Mouse (Mus musculus): ENCODE results near the gene Zfp72.

Zfp72 gene

DNA sequence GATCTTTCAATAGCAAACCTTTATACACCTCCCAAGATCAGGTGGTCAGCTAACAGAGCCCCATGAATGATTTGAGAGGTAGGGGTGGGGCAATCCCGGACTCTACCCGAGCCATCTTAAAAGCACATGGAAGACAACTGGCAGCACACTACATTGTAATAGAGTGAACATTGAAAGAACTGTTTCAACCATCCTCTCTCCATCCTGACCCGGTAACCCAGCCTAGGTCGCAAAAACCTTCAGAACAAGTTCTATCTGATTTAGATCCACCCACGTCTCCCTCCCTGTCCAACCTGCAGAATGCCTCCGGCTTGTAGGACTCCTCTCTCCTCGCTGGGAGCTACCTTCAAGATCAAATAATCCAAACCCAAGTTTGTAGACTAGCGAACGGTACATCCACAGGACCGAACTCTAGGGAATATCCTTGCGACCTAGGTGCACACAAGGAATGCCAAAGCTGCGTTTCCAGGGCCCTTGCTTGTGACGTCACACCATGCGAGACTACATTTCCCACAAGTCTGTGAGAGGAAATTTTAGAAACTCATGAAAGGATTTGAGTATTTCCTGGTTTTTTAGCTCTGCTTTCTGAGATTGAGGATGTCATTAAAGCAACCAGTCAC lies at the start of gene Zfp72:
Zfp72 (minus strand) TSS at position 466 of the 620 bp plus-strand sequence.
- DNase-seq (ENCODE audit: extremely low spot score, low spot score), result peak; percentile 57

DNA sequence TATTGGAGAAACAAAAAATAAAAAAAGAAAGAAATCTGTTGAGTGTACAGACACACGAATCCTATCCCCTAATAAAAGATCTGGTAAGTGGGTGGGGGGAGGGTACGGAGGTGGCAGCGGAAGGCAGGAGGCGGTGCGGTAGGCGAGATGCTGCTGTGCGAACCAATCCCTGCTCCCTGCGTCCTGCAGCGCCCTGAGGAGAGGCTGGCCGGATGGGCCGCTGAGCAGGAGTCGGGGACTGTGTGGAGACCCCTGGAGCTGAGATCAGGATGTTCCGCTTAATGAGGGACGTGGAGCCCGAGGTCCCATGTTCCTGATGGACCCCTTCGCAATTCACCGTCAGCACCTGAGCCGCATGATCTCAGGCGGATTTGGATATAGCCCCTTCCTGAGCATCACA lies 49.3 kb upstream of the Zfp72 start:
- DNase-seq (ENCODE audit: extremely low spot score, low spot score), result no peak

DNA sequence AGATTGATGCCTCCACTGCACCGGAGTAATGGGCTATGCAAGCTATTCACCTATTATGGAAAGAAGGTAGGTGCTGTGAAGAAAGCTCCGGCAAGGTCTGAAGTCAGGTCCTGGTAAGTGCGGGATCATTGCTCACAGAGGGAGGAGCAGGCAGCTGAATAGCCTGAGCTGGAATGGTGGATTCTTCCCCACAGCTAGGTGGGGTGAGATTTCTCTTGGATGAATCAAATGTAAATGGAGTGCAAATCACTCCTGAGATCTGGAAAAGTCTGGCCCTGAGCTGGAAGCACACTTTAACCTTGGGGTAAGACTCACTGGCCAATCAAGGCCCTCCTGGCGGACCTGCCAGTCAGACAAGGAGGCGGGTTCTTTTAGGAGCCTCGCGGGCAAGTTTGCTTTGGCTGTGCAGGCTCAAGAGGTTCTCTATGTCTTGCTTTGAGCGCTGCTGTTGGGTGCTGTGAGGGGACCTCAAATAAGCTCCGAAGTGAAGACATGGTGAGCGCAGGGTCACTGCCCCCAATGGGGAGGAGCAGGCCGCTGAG lies 8.7 kb upstream of the Zfp72 start, which contains the start of gene Ftl1-ps1:
Ftl1-ps1 (plus strand) TSS at position 397 of the 542 bp plus-strand sequence.
- peak; percentile 28 for DNase-seq (ENCODE audit: extremely low spot score, low spot score)

DNA sequence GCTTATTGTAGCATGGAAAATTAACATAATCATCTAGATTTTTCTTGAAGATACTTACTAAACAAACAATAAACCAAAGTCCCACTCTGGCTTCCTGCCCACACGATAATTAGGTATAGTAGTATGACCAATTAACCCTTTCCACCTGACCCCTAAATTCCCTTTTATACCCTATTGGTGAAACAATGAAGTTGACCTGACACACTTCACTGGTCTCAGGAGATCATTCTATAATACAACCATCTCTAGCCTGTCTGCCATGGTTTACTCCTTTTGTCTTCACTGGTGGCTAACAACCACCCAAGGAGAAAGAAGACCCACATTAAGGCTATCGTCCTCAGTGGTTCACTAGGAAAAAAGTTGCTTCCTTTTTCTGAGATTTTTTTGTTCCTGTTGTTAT lies 520 bp upstream of the Zfp72 start:
- no peak for DNase-seq (ENCODE audit: extremely low spot score, low spot score)

DNA sequence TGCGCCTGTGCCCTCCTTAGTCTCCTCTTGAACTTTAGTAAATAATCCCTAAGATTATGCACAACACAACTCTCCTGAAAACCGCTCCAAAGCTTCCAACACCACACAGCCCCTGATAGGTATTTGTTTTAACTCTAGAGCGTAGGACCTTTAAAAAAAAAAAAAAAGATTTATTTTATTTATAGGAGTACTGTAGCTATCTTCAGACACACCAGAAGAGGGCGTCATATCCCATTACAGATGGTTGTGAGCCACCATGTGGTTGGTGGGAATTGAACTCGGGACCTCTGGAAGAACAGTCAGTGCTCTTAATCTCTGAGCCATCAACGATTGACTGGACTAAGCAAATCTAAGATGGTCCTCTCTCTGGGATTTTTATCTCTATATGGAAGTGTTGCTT lies 906 bp downstream of the Zfp72 start:
- DNase-seq (ENCODE audit: extremely low spot score, low spot score), result no peak

DNA sequence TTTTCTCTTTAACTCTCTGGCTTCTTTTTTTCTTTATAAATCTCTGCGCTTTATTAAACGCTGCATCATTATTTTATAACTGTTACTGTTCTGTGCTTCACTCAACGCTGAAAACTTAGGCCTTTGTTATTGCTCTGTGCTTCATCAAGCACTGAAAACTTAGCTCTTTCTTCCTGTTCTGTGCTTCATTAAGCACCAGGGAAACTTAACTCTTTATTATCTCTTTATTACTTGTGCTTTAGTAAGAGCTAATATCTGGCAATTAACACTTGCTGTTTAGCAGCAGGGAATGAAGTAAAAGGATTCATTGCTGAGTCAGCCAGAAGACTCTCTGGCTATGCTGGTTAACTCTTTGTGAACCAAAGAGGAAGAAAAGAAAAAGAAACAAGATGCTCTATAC lies 8.3 kb downstream of the Zfp72 start:
- DNase-seq (ENCODE audit: extremely low spot score, low spot score), result no peak

DNA sequence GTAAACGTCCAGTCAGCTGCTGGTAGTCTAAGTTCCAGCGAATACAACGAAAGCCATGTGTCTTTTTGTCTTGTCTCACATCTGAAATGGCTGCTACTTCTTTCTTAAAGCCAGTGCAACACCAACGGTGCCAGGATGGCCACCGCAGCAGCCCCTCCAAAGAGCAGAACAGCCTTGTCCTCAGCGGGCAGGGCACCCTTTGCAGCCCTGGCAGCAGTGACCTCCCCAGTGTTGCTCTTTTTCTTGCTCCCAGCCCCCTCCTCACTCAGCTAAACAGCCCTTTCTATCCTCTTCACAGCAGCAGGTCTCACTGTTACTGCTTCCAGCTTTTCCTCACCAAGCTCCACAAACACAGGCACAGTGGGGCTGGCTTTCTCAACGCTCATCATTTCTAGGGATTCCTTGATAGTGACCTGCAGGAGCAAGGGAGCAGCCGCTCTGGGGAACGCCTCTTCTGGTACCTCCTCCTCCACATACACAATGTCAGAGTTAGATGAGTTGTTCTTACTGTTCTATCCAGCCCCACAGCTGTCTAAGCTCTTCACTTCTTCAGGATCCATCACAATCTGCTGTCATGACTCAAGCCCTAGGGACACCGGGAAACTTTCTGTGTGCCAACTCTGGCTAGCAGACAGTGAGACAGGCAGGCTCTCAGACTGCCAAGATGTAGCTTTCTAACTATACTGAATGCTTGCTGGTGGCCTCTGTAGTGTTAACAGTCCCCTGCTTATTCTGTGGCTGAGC lies 8.9 kb downstream of the Zfp72 start:
- no peak for DNase-seq (ENCODE audit: extremely low spot score, low spot score)

DNA sequence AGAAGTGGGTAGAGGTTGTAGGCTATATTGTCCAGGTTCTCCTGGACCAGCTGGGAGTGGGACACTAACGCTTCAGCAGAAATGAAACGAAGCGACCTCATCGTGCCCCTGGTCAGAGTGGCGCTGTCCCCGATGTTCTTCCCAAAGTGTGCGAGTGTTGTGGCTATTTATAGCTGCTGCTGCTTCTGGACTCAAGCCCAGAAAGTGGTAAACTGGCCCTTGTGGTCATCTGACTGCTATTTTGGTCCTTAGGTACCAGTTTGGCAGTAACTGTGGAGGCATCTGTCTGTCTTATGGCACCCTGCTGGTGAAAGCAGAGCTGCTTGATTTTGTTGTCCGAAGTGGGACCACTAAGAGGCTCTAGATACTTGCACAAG lies 26.8 kb downstream of the Zfp72 start, which contains the start of gene Lrrc14b:
Lrrc14b (minus strand) TSS at position 147 of the 377 bp plus-strand sequence.
- DNase-seq (ENCODE audit: extremely low spot score, low spot score), result no peak

DNA sequence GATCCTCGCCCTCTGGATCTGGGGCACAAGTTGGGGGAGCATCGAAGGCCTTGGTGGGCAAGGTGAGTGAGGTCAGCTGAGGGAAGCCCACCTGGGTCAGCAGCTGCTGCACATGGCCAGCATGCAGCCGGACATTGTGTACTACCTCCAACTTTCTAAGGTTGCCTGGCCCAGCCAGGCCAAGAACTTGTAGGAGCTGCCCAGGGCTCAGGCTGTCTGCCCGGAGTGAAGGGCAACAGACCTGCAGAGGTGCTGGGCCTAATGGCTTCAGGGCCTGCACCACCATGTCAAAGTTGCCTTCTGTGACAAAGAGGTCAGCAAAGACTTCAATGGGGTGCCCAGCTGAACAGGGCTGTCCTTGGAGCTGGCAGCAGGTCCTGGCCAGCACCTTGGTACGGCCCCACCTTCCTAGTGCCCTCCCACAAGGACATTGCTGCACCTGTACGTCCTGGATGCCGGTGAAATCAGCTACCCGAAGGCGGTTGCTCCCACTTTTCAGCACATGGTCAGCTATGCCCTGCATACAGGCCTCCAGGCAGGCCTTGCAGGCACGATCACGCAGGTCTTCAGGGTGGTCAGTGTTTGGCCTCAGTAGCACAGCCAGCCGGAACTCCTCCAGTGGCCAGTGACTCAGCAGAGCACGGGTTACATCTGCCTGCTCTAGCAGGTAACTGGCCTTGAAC lies 27.3 kb downstream of the Zfp72 start:
- no peak for DNase-seq (ENCODE audit: extremely low spot score, low spot score)

DNA sequence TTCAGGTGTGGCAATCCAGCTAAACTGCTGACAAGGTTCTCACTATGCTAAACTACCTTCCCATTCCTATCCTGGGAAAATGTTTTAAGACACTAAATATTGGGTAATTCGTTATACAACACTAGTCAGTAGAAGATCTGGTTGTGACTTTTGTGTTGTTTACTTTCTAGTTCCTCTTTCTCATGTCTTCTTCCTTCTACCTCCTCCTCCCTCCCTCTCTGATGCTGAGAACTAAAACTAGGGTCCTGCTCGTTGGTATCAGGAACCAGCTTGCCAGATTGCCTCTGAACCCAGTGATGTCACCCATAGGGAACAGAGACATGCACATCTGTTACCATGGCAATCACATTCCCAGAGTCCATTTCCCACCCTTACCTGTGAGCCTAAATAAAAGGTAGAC lies 28.4 kb downstream of the Zfp72 start:
- no peak for DNase-seq (ENCODE audit: extremely low spot score, low spot score)

DNA sequence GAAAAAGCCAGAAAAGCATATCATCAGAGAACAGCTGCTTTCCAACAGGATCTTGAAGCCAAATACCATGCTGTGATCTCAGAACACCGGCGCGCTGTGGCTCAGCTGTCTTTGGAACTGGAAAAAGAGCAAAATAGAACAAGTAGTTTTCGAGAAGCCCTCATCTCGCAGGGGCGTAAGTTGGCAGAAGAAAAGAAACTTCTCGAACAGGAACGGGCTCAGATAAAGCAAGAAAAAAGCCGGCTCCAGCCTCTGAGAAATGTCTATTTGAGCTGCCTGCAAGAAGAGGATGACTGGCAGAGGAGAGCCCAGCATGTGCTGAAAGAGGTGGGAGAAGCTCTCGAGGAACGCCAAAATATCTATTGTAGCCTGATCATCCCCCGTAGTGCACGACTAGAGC lies 34.1 kb downstream of the Zfp72 start:
- no peak for DNase-seq (ENCODE audit: extremely low spot score, low spot score)

DNA sequence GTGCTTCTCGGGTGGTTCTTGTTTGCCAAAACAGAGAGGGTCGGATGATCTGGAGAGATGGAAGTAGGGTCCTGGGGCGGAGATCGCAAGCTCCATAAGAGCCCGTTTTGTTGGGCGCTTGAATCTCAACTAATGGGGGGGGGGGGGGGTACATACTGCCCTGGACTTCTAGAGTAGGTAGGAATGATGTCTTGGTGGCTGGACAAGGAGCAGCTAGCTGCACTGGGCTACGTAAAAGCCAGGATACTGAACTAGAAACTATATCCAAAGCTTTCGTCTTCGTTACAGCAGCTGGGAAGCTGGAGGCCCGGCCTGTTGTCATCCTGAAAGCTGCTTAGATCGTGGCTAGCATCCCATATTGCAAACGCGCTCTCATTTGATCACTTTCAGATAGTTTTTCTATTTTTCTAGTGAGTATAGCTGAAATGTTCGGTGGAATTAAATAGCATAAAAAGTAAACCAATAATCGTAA lies 40.2 kb downstream of the Zfp72 start:
- DNase-seq (ENCODE audit: extremely low spot score, low spot score), result no peak

DNA sequence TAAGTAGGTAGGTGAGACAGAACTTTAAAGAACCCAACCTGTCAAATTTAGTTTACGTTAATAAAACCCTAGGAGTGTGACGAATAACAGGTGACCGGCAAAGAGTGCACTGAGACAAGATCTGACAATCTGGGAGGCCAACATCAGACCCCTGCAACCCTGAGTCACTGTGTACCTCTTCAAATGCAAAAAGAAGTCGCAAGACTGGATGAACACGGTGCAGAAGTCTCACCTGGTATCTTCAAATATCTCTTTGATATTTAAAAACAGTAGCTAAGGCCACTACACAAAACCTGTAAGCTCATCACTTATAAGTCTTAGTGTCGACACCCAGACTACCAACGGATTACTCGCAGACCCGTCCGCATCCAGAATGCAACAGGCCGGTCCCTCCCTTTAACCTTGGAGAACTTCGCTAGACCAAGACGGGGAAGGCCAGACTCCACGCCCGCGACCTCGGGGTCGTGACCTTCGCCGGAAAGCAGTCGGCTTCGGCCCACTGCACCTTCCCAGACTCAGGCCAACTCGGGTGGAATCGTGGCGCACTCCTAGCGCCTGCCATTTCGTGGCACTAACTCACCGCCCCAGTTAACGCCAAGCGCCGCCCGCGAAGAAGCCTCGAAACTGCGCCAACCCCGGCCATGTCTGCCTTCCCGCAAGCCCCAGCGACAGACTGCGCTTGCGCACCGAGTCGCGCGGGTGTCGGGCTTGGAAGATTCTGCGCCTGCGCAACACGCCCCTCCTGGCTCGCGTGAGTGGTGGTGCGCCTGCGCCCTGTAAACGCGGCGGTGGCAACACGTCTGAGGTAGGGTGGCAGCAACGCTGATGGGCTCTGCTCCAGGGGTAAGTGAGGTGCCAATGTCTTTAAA lies 40.8 kb downstream of the Zfp72 start, which contains the start of the genes Sdha and Ccdc127:
Sdha (minus strand) TSS at position 715 of the 869 bp plus-strand sequence.
Ccdc127 (plus strand) TSS at position 744 of the 869 bp plus-strand sequence.
- DNase-seq (ENCODE audit: extremely low spot score, low spot score), result peak; percentile 99

DNA sequence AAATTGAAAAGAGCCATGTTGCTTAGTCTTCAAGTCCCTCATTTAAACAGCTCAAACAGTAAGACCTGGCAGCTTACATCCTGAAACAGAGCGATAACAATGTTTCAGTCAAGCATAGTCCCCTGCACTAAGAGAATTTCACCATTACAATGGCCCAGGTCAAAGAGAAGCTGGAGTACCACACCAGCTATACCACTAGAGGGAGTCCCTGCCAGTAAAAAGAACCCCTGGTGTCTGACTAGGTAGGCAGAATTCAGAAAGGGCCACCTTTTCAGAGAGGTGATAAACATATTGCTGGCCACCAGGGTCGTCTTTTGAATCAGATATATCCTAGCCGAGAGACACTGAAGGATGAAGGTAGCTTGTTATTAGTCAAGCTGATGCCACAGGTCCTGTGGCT lies 49.6 kb downstream of the Zfp72 start:
- no peak for DNase-seq (ENCODE audit: extremely low spot score, low spot score)

DNA sequence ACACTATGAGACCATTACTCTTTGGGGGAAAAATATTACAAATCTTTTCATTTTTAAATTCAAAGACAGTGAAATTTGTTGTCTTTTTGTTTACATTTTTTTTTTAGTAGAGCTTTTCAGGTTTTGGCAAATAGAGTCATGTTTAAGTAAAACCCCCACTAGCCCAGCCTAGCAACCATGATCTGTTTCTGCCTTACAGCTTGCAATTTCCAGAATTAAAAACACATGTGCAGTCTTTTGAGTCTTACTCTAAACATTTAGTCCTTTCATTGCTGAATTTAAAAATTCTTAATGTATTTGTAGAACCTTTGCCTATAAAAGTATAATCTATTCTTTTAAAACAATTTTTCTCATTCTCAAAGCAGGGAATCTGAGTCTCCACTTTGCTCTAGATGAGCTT lies 61.3 kb downstream of the Zfp72 start:
- DNase-seq (ENCODE audit: extremely low spot score, low spot score), result no peak
